Mouse (Mus musculus): ENCODE results near the gene Mgll. TPM values are rescaled to one million over a fixed set of nuclear protein-coding genes. Genes with fewer than 3 reads are reported as not detected.
A peak's percentile ranks its signal among the peaks of the same experiment; 100 is the strongest.

The Mgll gene
- total RNA-seq, 2 experiments from 2014 or later, result 162 to 172 TPM

DNA sequence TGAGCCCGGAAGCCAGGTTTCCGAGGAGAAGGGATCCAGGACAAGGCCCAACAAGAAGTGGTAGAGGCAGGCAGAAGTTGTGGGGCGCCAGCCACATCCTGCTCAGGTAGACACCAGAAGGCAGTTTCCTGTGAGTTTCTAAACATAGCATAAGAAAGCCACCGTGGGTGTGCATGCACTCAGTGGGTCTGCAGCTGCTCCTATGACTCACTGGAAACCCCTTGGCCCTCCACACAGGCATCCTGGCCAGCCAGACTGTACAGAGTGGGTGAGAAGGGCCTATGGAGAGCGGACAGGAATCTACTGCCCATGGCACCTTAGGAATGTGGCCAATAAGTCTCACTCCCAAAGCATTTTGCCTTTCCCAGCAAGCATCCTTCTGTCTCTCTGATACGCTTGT, 45.5 kb downstream of the Mgll start:
- no peak for DNase-seq (ENCODE audit: low spot score in 2 of 2)

DNA sequence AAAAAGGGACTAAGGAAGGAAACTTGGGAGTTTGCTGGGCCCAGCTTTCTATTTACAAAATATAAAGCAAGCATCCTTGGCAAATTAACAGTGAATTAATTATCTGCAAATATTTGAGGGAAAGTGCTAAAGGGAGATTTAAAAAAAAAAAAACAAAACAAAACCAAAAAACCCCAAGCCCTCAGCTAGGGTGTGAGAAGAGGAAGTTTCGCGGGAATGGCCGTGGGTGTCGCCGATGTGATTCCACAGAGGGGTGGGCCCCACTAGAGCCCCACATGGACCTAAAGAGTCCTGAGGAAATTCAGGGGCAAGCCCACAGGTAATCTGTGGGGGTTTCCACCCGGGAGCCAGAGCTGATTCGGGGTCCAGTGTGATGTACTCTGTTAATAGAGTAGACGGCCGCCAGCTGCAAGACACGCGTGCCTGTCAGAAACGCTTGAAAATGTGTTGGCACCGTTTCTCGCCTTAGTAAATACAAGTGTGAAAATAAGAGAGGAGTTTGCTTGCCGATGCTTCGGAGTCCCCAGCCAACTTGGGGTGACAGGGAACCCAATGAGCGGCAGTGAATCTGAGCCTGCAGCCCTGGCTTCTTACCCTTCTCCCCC, 46.2 kb downstream of the Mgll start:
- DNase-seq (ENCODE audit: low spot score in 2 of 2), result no peak

DNA sequence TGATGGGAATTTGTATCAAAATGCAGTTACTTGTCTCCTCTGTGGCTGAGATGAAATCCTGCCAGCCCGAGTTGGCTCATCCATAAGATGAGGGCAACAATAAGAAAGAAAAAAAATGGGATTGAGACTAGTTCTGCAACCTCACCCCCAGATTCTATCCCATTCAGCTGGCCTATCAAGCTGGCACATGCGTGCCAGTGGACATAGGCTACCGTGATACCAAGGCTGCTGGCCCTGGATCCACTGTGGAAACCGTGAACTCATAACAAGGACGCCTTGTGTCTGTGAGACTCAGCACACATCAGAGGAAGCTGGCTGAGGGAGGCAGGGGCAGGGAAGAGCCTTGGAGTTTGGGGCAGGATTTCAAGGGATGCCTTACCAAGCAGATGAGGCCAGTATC, 46.8 kb downstream of the Mgll start:
- DNase-seq (ENCODE audit: low spot score in 2 of 2), result no peak

DNA sequence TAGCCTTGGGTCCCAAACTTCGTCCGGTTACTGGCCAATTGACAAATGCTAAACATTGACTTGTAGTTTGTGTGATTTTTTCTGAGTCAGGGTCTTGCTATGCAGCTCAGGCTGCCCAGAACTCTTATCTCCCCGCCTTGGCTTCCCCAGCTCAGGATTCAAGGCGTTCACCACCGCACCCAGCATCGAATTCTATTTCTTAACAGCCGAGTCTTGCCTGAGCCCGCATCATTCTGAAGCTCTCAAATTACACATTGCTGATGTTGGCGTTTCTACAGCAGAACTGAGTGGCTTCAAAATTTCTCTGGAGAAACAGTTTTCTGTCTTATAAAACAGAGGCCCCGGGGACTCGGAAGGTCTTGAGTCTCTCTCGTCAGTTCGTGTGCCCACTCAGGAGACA, 47.8 kb downstream of the Mgll start:
- no peak for DNase-seq (ENCODE audit: low spot score in 2 of 2)

DNA sequence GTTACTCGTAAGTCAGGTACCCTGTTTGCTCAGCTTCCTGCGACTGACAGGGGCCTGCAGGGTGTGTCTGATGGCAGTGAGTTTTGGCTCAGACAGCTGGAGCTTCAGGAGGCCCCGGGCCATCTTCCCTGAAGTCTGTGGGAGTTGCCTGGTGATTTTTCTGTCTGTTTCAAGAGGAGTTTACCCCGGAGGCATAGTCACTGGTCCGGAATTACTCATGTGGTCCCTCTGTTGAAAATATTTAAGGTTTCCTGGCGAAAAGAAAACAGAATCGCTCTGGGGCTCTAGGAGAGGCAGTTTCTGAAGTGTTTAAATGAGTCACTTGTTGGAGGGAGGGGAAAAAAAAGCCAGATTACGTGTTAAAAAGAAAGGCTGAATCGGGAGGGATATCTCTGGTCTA, 49.8 kb downstream of the Mgll start:
- DNase-seq (ENCODE audit: low spot score in 2 of 2), result no peak

DNA sequence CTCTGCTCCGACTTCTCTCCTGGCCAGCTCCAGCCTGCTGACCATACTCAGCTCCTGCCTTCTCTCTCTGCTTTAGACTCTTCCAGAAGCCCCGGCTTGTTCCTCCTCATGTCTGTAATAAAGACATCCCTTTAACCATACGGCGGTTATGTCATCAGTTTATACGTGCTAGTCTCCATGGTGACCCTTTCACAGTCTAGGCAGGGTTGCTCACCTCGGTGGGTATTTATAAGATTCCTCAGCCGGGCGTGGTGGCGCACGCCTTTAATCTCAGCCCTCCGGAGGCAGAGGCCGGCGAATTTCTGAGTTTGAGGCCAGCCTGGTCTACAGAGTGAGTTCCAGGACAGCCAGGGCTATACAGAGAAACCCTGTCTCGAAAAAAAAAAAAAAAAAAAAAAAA, 51.1 kb downstream of the Mgll start:
- no peak for DNase-seq (ENCODE audit: low spot score in 2 of 2)

DNA sequence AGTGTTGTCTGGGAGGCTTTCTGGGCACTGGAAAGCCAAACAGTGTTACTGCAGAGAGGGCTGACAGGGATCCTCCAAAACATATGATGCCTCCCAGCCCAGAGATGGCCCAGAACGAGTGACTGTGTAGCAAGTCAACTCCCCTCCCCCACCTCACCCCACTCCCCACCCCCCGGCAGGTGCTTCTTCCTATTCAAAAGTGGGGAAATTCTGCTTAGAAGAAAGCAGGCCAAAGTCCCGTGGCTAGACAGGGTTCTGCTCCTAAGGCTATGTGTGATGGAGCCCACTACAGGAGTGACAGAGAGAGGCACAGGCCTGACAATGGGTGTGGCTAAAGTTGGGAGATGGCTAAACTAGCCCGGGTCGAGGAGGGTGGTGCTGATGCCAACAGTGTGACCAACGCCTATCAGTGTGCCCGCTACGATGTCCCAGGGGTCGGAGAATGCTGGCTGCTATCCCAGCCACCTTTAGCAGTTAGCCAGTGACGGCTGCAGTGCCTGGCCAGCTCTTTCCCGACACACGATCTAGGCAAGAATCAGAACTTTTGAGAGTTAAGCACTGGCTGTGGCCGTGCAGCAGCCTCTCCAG, 52.2 kb downstream of the Mgll start:
- DNase-seq (ENCODE audit: low spot score in 2 of 2), result no peak

DNA sequence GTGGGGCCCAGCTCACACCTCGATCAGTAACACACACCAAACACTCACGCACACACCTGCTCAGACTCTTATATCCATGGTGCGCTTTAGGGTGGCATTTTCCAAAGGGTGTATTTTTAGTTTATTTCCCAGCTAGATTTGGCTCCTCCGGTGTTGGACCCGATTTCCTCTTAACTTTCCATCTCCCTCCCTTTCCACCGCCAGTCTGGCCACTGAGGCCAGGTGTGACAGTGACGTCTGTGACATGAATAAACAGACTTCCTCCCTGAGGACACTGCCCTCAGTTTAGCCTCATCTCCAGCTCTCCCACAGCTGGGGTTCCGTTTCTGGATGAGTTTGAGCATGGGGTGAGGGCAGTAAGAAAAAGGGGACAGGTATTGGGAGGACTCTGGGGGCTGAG, 52.8 kb downstream of the Mgll start:
- DNase-seq (ENCODE audit: low spot score in 2 of 2), result no peak

DNA sequence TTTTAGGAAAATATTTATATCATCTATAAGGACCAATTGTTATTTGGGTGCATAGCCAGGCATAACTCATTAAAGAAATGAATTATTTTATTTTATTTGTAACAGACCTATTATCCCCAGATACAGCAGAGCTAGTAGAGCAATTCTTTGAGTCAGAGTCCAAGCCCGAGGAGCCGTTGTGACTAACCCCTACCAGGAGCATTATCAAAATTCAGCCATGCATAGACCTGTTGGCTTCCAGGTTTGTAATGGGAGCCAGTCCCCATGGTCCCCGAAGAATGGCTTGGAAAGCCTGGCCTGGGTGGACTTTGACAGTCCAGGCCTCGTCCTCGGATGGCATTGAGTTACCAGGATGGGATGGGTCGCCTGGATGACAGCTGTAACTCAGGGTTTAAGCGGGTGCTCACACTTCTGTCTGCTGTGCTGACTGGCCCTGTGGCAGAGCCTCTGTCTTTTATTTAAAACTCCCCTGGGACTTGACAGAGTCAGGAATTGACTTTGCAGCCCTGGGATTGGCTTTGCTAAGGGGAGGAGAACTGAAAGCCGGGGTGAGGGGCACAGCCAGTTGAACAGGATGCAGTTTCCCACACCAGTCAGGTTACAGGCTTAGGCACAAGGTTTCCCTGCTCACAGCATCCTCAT, 54.0 kb downstream of the Mgll start:
- DNase-seq (ENCODE audit: low spot score in 2 of 2), result no peak

DNA sequence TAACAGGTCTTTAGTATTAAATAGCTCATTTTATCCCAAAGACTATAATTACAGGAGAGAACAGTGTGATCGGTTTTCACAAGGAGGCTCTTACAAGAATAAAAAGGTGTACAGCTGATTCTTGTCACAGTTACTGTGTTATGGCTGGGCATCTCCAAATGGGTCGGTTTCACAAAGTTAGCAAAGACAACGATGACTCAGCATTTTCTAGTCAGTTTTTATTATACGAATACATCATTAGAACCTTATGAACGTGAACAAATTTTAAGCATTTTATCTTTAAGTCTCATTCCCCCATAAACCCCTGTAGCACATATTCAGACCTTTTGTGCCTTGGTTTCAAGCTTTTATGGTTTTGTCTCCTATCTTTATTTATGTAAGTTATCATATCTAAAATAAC, 55.5 kb downstream of the Mgll start:
- no peak for DNase-seq (ENCODE audit: low spot score in 2 of 2)

DNA sequence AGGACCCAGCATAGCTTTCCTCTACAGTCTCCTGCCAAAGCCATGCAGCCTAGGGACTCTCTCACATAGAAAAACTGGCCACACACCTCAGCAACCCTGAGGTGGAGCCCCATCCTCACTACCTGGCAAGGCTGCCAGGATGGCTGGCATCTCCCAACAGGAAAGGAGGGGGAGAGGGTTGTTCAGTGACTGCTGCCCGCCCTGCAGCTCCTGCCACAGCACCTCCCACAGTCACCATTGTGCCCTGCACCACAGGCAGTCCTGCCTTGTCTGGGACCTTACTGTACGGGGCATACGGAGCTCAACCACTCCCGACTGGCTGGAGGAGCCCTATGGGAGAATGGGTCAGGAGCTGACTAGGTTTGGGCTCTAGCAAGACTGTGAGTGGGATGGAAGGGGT, 57.7 kb downstream of the Mgll start:
- DNase-seq (ENCODE audit: low spot score in 2 of 2), result no peak

DNA sequence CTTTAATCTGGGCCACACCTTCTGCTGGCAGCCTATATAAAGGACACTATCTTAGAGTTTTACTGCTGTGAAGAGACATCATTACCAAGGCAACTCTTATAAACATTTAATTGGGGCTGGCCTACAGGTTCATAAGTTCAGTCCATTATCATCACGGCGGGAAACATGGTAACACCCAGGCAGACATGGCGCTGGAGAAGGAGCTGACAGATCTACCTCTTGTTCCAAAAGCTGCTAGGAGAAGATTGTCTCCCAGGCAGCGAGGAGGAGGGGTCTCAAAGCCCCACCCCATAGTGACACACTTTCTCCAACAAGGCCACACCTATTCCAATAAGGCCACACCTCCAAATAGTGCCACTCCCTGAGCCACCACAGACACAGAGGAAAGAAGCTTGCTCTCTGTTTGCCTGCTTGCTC, 58.8 kb downstream of the Mgll start:
- no peak for DNase-seq (ENCODE audit: low spot score in 2 of 2)

DNA sequence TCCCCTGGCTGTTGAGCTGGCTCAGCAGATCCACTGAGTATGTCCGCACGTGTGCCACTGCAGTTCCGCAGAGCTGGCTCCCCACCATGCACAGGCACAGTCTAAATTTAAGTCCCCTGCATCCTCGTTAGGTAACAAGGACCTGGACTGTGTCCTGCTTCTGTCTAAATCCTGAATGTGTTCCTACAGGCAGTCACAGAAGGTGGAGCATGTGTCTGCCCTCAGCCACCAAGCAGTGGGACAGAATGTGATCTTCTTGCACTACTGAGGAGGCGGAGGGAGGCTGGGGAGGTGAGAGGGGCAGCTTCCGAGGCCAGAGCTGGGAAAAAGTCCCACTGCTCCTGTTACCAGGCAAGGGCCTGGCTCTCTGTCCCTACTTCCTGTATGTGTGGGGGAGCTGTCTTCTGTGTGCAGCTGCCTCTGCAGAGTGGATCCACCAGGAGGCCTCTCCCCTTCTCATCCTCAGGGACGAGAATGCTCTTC, 60.5 kb downstream of the Mgll start:
- no peak for DNase-seq (ENCODE audit: low spot score in 2 of 2)

DNA sequence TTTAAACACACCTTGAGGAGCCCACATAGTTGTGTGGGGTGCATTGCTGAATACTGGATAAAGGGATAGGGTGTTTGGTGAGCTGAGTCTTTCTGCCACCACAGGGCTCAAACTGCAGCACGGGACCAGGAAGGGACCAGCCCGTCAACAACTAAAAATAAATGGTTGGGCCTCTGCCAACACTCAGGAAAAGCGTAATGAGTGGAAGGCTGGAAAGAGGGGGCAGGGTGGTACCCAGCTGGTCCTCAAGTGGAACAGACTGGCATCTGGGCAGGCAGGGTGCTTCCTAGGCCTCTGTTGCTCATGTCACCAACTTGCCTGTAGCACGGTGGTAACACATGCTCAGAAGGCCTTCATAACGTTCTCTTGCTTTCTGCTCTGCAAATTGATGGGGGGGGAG, 61.1 kb downstream of the Mgll start:
- DNase-seq (ENCODE audit: low spot score in 2 of 2), result no peak

DNA sequence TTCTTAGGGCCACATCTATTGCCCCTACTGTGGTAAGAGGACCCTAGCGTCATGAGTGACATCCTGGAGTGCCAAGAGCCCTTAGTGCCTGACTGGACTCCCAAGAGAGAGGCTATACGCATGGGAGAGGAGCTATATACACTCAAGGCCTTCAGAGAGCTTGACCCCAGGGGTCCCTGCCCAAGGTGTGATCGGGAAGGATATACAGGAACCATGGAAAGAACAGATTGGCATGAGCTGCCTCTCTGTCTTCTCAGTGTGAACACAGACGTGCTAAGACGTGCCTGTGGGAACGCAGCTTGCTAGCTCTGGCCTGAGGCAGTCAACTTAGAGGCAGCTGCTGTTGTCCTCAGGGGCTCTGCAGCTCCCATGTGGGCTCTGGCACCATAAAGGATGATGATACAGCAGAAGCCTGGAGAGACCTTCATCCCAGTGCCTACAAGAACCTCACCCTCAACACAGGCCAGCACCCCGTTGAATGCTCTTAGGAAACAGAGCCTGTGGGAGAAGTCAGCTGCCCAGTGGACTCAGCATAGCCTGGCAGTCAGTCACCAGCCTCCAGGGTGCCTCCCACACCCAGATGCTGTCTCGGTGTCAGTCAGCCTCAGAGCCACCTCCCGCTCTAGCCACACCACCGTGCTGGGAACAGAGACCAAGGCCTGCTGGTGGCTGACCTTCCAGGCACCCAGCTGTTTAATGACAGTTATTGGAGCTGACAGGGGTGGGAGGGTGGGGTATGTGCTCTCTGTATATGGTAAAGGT, 61.8 kb downstream of the Mgll start:
- DNase-seq (ENCODE audit: low spot score in 2 of 2), result peak in 1 of 2 experiments; percentile 25

DNA sequence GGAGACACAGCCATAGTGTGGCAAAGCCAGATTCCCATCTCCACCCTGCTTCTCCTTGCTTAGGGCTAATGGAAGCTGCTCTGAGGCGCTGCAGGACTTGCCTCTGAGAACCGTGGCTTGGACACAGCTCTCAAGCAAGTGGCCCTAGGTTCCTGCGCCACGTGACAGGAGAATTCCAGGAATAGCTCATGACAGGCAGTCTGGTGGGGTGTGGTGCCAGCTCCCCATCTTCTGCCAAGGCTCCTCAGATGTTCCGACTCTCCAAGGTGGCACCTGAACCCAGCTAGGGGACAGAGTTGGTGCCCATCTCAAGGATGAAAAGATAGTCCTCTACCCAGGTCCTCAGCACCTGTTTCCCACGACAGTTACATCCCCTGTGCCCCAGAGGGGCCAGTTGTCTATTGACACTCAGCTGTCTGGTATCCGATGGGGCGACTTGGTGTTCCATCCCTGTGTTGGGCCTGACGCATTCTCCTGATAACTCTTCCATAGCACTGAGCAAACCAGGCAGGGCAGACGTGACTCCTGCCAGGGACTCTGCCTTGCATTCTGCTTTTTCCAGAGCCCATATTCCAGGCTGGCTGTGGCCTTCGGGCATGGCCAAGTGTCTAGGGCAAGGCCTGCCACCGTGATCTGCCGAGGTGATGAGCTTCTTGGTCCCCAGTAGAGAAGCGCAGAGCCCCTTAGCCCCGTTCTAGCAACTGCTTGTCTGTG, 62.7 kb downstream of the Mgll start:
- DNase-seq (ENCODE audit: low spot score in 2 of 2), result peak; percentile 45 to 55

DNA sequence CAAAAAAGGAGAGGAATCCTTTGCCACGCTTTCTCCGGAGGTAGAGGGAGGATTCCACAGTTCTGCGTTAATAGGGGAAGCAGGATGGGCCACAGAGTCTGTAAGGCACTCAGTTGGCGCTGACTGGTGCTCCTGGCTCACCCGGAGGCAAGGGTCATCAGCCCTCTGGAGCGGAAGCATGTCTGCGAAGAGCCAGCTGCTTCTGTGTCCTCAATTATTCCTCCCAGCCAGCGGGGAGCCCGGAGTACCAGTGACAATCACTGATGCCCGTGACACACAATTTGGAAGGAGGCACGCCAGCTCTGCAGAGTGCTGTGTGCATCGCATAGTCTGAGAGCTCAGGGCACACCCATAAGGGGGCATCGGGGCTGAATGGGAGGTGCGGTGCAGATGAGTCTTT, 63.3 kb downstream of the Mgll start:
- peak; percentile 30 to 44 for DNase-seq (ENCODE audit: low spot score in 2 of 2)

DNA sequence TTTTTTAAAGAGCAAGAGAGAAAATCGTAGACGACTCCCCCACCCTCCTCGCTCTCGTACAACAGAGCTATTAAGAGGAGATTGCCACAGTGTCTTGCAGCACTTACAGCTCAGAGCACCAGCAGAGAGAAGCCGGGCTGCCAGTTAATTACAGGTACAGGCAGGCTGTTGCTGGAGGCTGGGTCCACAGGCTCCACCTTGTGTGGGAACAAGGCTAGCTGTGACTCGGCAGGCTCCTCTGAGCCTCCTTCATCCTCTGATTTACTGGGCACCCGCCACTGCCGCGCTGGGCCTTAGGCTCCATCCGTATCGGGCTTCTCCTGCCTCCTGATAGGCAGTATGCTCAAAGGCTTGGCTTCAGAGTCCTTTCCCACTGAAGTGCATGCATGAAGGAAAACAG, 64.0 kb downstream of the Mgll start:
- DNase-seq (ENCODE audit: low spot score in 2 of 2), result no peak

DNA sequence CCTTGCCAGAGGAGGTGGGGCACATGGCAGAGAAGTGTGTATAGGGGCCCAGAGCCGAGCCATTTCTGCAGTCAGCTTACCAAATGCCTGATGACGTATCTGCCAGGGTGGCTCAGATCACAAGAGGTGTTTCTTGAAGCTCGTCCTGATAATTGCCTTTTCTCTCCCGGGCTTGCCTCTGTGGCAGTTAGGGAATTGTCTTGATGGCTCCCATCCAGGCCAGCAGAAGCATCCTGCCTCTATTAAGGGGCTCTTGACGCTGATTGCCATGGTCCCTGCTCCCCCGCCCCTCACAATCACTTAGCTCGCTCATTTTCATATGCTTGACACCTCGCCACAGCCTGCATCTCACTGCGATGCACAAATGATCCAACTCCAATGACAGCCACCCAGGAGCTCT, 67.1 kb downstream of the Mgll start:
- DNase-seq (ENCODE audit: low spot score in 2 of 2), result no peak

DNA sequence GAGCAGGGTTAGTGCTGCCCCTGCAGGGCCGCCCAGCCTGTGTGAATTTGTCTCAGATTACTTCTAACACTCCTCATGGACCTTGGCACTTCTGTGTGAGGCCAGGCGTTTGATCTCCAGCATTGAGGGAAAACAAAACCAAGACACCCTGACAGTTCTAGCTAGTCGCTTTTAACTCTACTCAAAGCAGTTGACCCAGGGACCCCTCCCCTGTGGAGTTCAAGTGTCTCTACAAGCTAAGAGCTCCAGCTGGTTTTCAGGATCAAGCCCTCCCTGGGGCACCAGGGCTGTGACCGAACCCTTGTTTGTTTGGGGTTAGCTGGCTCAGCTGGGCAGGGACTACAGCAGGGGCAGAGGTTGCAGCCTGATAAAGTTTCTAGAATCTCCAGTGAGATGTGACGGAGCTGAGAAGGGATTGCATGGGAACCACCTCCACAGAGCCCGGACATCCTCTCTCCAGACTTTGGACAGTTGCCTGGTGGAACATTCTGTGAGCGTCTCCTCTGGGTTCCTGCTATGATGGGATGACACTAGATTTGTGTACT, 68.0 kb downstream of the Mgll start:
- peak in 1 of 2 experiments; percentile 51 for DNase-seq (ENCODE audit: low spot score in 2 of 2)

DNA sequence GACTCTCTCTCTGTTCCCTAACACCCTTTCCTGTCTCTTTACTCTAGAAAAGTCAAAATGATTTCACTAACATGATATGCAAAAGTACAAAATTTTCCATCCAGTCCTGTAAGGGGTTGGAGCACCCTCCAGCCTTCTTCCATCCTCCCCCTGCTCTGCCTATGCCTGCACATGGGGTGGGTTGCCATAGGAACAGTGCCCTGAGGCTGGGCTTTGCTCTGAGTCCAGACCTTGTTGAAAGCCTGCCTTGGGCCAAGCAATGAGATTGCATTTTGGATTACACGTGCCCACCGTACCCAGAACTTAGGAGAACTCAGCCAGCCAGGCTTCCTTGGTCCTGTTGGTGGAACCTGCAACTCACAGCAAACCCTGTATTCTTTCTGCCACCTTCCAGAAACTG, 69.0 kb downstream of the Mgll start:
- DNase-seq (ENCODE audit: low spot score in 2 of 2), result no peak
